Mouse (Mus musculus): ENCODE measurements around the gene Arg2. TPM values are rescaled to one million over a fixed set of nuclear protein-coding genes. Genes with fewer than 3 reads are reported as not detected.

Arg2 gene
- polyA plus RNA-seq (2011; ENCODE audit: insufficient read depth, insufficient read length, low read depth, missing spikeins): not detected in 2 replicates

DNA sequence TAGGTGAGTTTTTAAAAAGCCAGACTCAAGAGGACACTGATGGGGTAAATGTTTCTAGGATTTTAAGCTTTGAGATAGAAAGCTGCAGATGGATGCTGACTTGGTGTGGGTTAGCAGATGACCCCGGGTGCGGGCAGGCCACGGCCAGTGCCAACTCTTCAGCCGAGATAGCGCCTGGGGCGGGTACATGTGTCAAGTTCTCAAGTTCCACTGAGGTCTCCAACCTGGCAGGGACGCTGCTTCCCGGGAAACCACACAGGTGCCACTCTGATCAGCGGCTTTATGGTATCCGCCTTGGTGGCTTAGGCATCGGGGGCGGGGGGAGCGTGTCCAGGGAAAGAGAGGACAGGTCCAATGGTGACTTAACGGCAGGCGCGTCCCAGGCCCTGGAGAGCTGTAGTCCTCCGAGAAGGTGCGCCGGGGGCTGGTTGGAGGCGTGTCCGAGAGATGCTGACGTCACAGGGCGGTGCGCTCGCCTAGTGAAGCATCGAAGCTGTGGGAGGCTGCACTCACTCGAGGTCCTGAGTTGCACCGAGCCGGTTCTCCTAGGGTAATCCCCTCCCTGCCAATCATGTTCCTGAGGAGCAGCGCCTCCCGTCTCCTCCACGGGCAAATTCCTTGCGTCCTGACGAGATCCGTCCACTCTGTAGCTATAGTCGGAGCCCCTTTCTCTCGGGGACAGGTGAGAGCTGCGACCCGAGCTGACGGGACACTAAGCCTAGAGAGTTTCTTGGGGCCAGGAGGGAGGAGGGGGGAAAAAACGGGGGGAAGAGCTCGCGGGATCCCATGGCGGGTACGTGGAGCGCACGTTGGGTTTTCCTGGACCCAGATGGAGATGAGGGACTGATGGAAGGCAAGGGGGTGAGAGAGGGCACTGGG is at the start of gene Arg2:
Arg2 (plus strand) TSS at position 479 of the 879 bp plus-strand sequence.
- H3K9ac ChIP-seq (ENCODE audit: low read depth, poor library complexity, severe bottlenecking): no peak within 1 kb of the TSS
- no peak for TF ChIP-seq POLR2A (IDR thresholded peaks at IDR 0.05; ENCODE audit: insufficient read depth, low read length)
- TF ChIP-seq CTCF (IDR thresholded peaks at IDR 0.05; ENCODE audit: low read depth, low read length): no peak
- no peak for TF ChIP-seq EP300 (IDR thresholded peaks at IDR 0.05; ENCODE audit: insufficient read depth, low read depth, low read length)
- H3K9me3 ChIP-seq (replicated peaks; ENCODE audit: control insufficient read depth, insufficient read depth, low read length, poor library complexity, severe bottlenecking): no peaks in the 10 kb centered on the region
- H3K36me3 ChIP-seq (ENCODE audit: control insufficient read depth, insufficient read depth, low read length, poor library complexity, severe bottlenecking): no peaks in the 10 kb centered on the region
- no peak within 1 kb of the TSS for H3K27ac ChIP-seq (ENCODE audit: insufficient read depth, low read length)
- peaks cover 20% of the 10 kb centered on the region for H3K27me3 ChIP-seq (ENCODE audit: control insufficient read depth, insufficient read depth, low read length, poor library complexity, severe bottlenecking)
- no peaks in the 10 kb centered on the region for H3K4me1 ChIP-seq (ENCODE audit: control insufficient read depth, insufficient read depth, low read length)
- peak within 1 kb of the TSS; percentile 74 for H3K4me3 ChIP-seq (ENCODE audit: low read depth, low read length)

DNA sequence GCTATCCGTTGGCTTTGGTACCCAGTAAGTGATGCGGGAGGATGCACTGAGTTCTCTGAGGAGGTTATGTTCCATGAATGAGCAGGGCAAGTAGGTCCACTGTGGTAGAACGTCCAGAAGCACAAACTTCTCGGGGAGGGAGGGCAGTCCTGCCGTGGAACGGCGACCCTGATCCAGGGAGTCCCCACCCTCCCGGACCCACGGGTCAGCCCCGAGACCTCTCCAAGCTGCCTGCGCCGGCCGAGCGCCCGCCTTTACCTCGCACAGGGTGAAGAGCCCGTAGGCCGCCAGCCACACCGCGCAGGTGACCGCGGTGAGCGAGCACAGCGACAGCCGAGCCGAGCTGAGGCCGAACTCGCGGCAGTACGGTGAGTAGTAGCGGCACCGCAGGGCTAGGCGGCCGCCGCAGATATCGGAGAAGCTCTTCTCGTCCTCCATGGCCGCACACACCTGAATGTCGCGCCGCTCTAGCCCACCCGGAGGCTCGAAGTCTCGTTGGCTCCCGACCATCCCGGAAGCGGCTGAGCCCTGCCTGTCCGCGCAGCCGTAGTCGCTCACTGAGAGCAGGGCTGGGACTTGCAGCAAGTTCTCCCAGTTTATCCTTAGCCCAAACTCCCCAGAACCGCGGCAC is 41.3 kb upstream of the Arg2 start, which contains the start of gene Pigh:
Pigh (minus strand) TSS at position 470 of the 631 bp plus-strand sequence.
- Histone ChIP-seq H3K4me1 (ENCODE audit: control insufficient read depth, insufficient read depth, low read length) (no peaks in the 10 kb centered on the region), H3K4me3 (ENCODE audit: low read depth, low read length) (peak within 1 kb of the TSS; percentile 82), H3K36me3 (ENCODE audit: control insufficient read depth, insufficient read depth, low read length, poor library complexity, severe bottlenecking) (0 out of 2 replicates have a peak, but pooled peaks cover 2% of the 10 kb centered on the region), H3K9ac (ENCODE audit: low read depth, poor library complexity, severe bottlenecking) (peak within 1 kb of the TSS; percentile 83), H3K27ac (ENCODE audit: insufficient read depth, low read length) (no peak within 1 kb of the TSS), H3K27me3 (ENCODE audit: control insufficient read depth, insufficient read depth, low read length, poor library complexity, severe bottlenecking) (no peaks in the 10 kb centered on the region), H3K9me3 (replicated peaks; ENCODE audit: control insufficient read depth, insufficient read depth, low read length, poor library complexity, severe bottlenecking) (no peaks in the 10 kb centered on the region)
- TF ChIP-seq EP300 (IDR thresholded peaks at IDR 0.05; ENCODE audit: insufficient read depth, low read depth, low read length): no peak
- TF ChIP-seq POLR2A (IDR thresholded peaks at IDR 0.05; ENCODE audit: insufficient read depth, low read length): peak; percentile 28

DNA sequence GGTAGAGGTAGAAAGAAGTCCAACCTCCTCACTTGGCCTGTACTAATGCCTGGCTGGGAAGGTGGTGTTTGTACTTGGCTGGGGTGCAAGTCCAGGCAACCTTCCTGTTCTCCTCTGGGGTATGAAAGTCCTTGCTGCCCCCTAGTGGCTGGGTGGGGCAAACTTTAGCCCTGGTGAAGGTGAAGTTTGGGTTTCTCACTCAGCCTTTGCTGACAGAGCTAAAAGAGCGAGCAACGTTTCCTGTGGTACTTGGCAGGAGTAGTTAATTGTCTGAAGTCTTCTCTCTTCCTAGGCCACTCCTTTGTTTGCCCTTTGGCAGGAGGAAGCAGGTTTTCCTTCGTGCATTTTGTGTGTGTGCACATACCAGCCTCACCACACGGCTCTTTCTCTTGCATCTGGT is 38.0 kb upstream of the Arg2 start:
- no peaks in the 10 kb centered on the region for H3K36me3 ChIP-seq (ENCODE audit: control insufficient read depth, insufficient read depth, low read length, poor library complexity, severe bottlenecking)
- no peaks in the 10 kb centered on the region for H3K27me3 ChIP-seq (ENCODE audit: control insufficient read depth, insufficient read depth, low read length, poor library complexity, severe bottlenecking)
- H3K27ac ChIP-seq (ENCODE audit: insufficient read depth, low read length): no peak overlapping the region
- no peak overlapping the region for H3K4me3 ChIP-seq (ENCODE audit: low read depth, low read length)
- H3K9ac ChIP-seq (ENCODE audit: low read depth, poor library complexity, severe bottlenecking): no peak overlapping the region
- no peaks in the 10 kb centered on the region for H3K4me1 ChIP-seq (ENCODE audit: control insufficient read depth, insufficient read depth, low read length)
- no peaks in the 10 kb centered on the region for H3K9me3 ChIP-seq (replicated peaks; ENCODE audit: control insufficient read depth, insufficient read depth, low read length, poor library complexity, severe bottlenecking)
- TF ChIP-seq POLR2A (IDR thresholded peaks at IDR 0.05; ENCODE audit: insufficient read depth, low read length): no peak
- peak; percentile 72 for TF ChIP-seq CTCF (IDR thresholded peaks at IDR 0.05; ENCODE audit: low read depth, low read length)

DNA sequence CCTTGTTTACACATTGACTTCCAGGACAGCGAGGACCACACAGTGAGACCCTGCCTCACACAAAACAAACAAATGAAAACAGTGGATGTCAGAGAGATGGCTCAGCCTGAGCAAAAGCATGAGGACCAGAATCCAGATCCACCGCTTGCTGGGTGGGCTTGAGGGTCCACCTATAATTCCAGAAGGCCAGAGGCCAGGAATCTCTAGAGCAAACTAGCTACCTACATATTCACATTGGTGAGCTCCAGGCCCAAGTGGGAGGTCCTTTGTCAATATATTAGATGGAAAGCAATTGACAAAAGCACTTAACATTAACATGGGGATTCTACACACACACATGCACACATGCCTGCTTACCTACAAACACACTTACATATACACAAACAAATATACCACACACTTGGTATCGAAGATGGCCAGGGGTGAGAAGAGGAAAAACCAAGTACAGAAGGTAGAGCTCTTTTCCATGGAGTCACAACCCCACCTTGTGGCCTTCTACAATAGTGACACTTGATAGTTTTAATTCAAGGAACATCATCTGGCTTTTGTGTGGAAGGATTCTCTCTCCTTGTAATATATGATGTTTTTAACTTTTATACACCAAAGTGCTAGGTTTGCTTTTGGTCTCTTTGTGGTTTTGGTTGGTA is 33.3 kb upstream of the Arg2 start:
- Histone ChIP-seq H3K36me3 (ENCODE audit: control insufficient read depth, insufficient read depth, low read length, poor library complexity, severe bottlenecking) (no peaks in the 10 kb centered on the region), H3K27me3 (ENCODE audit: control insufficient read depth, insufficient read depth, low read length, poor library complexity, severe bottlenecking) (no peaks in the 10 kb centered on the region), H3K4me1 (ENCODE audit: control insufficient read depth, insufficient read depth, low read length) (no peaks in the 10 kb centered on the region), H3K27ac (ENCODE audit: insufficient read depth, low read length) (no peak overlapping the region), H3K9me3 (replicated peaks; ENCODE audit: control insufficient read depth, insufficient read depth, low read length, poor library complexity, severe bottlenecking) (no peaks in the 10 kb centered on the region), H3K4me3 (ENCODE audit: low read depth, low read length) (no peak overlapping the region), H3K9ac (ENCODE audit: low read depth, poor library complexity, severe bottlenecking) (no peak overlapping the region)
- TF ChIP-seq CTCF (IDR thresholded peaks at IDR 0.05; ENCODE audit: low read depth, low read length) (peak; percentile 14), EP300 (IDR thresholded peaks at IDR 0.05; ENCODE audit: insufficient read depth, low read depth, low read length) (no peak), POLR2A (IDR thresholded peaks at IDR 0.05; ENCODE audit: insufficient read depth, low read length) (no peak)

DNA sequence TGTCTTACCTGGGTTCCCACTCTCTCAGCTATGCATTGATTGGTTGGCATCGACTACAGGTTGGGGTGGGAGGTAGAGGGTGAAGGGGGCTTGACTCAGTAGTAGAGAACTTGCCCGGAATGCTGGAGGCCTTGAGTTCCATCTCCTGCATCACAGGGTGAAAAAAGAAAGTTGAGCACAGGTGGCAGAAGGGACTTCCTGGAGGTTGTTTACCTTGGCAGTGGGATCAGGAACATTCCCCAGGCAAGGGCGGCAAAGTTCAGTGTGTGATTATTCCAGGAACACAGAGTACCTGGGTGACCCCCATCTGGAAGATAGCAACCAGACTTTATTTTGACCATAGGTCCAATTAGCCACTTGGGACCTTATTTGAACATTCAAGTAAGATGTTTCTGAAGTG is 26.8 kb upstream of the Arg2 start:
- Histone ChIP-seq H3K27me3 (ENCODE audit: control insufficient read depth, insufficient read depth, low read length, poor library complexity, severe bottlenecking) (no peaks in the 10 kb centered on the region), H3K4me3 (ENCODE audit: low read depth, low read length) (no peak overlapping the region), H3K4me1 (ENCODE audit: control insufficient read depth, insufficient read depth, low read length) (no peaks in the 10 kb centered on the region), H3K27ac (ENCODE audit: insufficient read depth, low read length) (no peak overlapping the region), H3K9ac (ENCODE audit: low read depth, poor library complexity, severe bottlenecking) (no peak overlapping the region), H3K9me3 (replicated peaks; ENCODE audit: control insufficient read depth, insufficient read depth, low read length, poor library complexity, severe bottlenecking) (no peaks in the 10 kb centered on the region), H3K36me3 (ENCODE audit: control insufficient read depth, insufficient read depth, low read length, poor library complexity, severe bottlenecking) (no peaks in the 10 kb centered on the region)
- no peak for TF ChIP-seq EP300 (IDR thresholded peaks at IDR 0.05; ENCODE audit: insufficient read depth, low read depth, low read length)
- TF ChIP-seq POLR2A (IDR thresholded peaks at IDR 0.05; ENCODE audit: insufficient read depth, low read length): no peak
- no peak for TF ChIP-seq CTCF (IDR thresholded peaks at IDR 0.05; ENCODE audit: low read depth, low read length)

Measured in ES-Bruce4 (cell line).